Mouse (Mus musculus) cerebellum, postnatal 4 days (tissue): ENCODE results near the gene Siglece.

Experiments
- DNase-seq, 2 experiments: peaks; one replicate each; pipeline ENCODE4 v3.0.0; 2022; ENCODE audit warnings: low spot score in 2 of 2, mixed read lengths in 1 of 2

The Siglece gene

GRCm38 (mm10) chr7:43625794-43626422 lies 34.1 kb downstream of the Siglece start:
- DNase-seq: no peak

GRCm38 (mm10) chr7:43625065-43625464 lies 34.9 kb downstream of the Siglece start:
- no peak for DNase-seq

- DNase-seq: no peak
These were observed 36.1 kb downstream of the Siglece start for GRCm38 (mm10) chr7:43623819-43624218.

- no peak for DNase-seq
These were observed 37.0 kb downstream of the Siglece start for GRCm38 (mm10) chr7:43622927-43623326.

GRCm38 (mm10) chr7:43613816-43614551 lies 46.0 kb downstream of the Siglece start:
- no peak for DNase-seq

GRCm38 (mm10) chr7:43608316-43608824 lies 51.6 kb downstream of the Siglece start:
- DNase-seq: no peak

GRCm38 (mm10) chr7:43607743-43608287 lies 52.1 kb downstream of the Siglece start:
- no peak for DNase-seq

- DNase-seq: peak; percentile 36 to 55
These were observed 52.8 kb downstream of the Siglece start, which contains the start of gene Zfp819 for GRCm38 (mm10) chr7:43606896-43607742. TSS of gene Zfp819 (plus strand) at chr7:43607169.

- no peak for DNase-seq
These were observed 58.1 kb downstream of the Siglece start for GRCm38 (mm10) chr7:43601884-43602283.
